Mouse (Mus musculus): Measurements from ENCODE around the gene Tub.

GRCm38 (mm10) chr7:108944002-108944401 lies 6.1 kb upstream of the Tub start:
- no peak for TF ChIP-seq MYOD1 (IDR thresholded peaks at IDR 0.05; ENCODE audit: control insufficient read depth, insufficient read length, low read depth)
- TF ChIP-seq CTCF (IDR thresholded peaks at IDR 0.05; ENCODE audit: control insufficient read depth, insufficient read depth, insufficient read length), result peak; percentile 33
- no peak for TF ChIP-seq CEBPB (IDR thresholded peaks at IDR 0.05; ENCODE audit: low read depth)
- no peak for TF ChIP-seq USF1 (IDR thresholded peaks at IDR 0.05; ENCODE audit: low read depth)
- no peak for TF ChIP-seq FOSL1 (IDR thresholded peaks at IDR 0.05; ENCODE audit: insufficient read depth, low read length, poor library complexity, severe bottlenecking)

Data from C2C12 (cell line).